Comparison of ENCODE assay signal across 7 mouse cellular contexts in the genomic region with DNA sequence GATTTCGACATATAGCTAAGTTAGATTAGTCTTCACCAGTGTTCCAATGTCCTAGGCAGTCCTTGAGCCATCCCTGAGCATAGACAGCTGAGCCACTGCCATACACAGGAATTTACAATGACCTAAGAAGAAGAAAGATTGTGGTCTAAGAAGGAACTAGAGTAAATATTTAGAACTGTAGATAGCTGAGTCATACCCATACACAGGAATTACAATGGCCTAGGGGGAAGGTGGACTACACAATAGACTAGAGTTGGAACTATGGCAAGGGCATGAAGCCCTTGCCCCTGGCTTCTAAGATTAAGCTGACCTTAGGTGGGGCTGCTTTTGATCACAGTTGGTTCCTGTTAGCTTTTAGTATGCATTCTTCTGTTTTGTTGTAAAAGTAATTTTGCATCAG.
DNase-seq lines count a peak whose midpoint lies in the region; ATAC-seq and TF ChIP-seq lines count a peak whose summit lies in the region.
"Not testable (repeated sequence)": the region's sequence is repeated elsewhere in the genome, so short reads cannot be mapped to it uniquely, and the experiment has no call there.

No protein-coding gene starts in this region.

- not testable (repeated sequence) for H3K9ac ChIP-seq in ES-E14 (ENCODE audit: insufficient read depth, low read depth, low read length, poor library complexity, severe bottlenecking); stomach, postnatal 0 days (ENCODE audit: low read length)

- in situ Hi-C loops in ES-E14 (cut with MboI; ENCODE audit: low sequenced_read_pairs in 2 of 2, unreplicated experiment in 2 of 2) = not testable (repeated sequence)

- not testable (repeated sequence) for TF ChIP-seq CTCF in stomach, postnatal 0 days (IDR thresholded peaks at IDR 0.05; ENCODE audit: low read depth)

- WGBS in stomach, postnatal 0 days = 59% methylated on average over 1 of the region's 1 CpGs

- not testable (repeated sequence) for H3K9me3 ChIP-seq in ES-E14 (ENCODE audit: control insufficient read depth, insufficient read depth, low read depth, low read length); stomach, postnatal 0 days (ENCODE audit: control insufficient read depth, low read length)

- not testable (repeated sequence) for H3K36me3 ChIP-seq in ES-E14 (ENCODE audit: control insufficient read depth, insufficient read depth, low read length, poor library complexity, severe bottlenecking); stomach, postnatal 0 days (ENCODE audit: control insufficient read depth, insufficient read depth, low read length)

- 0 out of 2 replicates have a peak, but pooled peaks have one; percentile 32 for ATAC-seq in stomach, postnatal 0 days (ENCODE audit: low FRiP score, low TSS enrichment)

- H3K4me3 ChIP-seq in ES-E14 (ENCODE audit: insufficient read depth in 1 of 2, low read depth in 1 of 2, low read length in 2 of 2, poor library complexity in 1 of 2, severe bottlenecking in 1 of 2); stomach, postnatal 0 days (ENCODE audit: low read depth, low read length): not testable (repeated sequence)

- H3K4me2 ChIP-seq in stomach, postnatal 0 days (replicated peaks; ENCODE audit: low read depth) = not testable (repeated sequence)

- TF ChIP-seq EP300 in stomach, postnatal 0 days (optimal IDR thresholded peaks at IDR 0.05) = not testable (repeated sequence)

- H3K4me1 ChIP-seq in ES-E14 (ENCODE audit: control insufficient read depth in 2 of 2, insufficient read depth in 2 of 2, low read length in 2 of 2, poor library complexity in 1 of 2); stomach, postnatal 0 days (replicated peaks; ENCODE audit: control insufficient read depth, insufficient read depth): not testable (repeated sequence)

- DNase-seq in 3T3-L1 (ENCODE audit: low read depth, low spot score) (peak; percentile 35), 416B (ENCODE audit: low read depth) (peak; percentile 47), ES-CJ7 (ENCODE audit: low read depth, low spot score) (peak; percentile 26), R1 (ENCODE audit: low read depth, low spot score) (peak; percentile 52), ZHBTc4 (ENCODE audit: low read depth, low spot score) (peak; percentile 77)
- DNase-seq in ES-E14 (ENCODE audit: low read depth, low spot score); stomach, postnatal 0 days (ENCODE audit: low spot score): not testable (repeated sequence)

- H3K27ac ChIP-seq in ES-E14 (ENCODE audit: insufficient read depth, low read depth, low read length, poor library complexity, severe bottlenecking); stomach, postnatal 0 days (replicated peaks): not testable (repeated sequence)

- H3K27me3 ChIP-seq in stomach, postnatal 0 days (ENCODE audit: control insufficient read depth, insufficient read depth, low read length) = not testable (repeated sequence)

TF ChIP-seq in ES-E14, 5 proteins besides CTCF, POLR2A, EP300 and RAD21:
- peak; percentile 60 for TF ChIP-seq MAFK (IDR thresholded peaks at IDR 0.05; ENCODE audit: insufficient read depth, low read depth, low read length)
